Mouse (Mus musculus): ENCODE measurements around the gene 1700057G04Rik. TPM values are rescaled to one million over a fixed set of nuclear protein-coding genes. Genes with fewer than 3 reads are reported as not detected.
"Not testable (repeated sequence)": the region's sequence is repeated elsewhere in the genome, so short reads cannot be mapped to it uniquely, and the experiment has no call there.

1700057G04Rik gene
- polyA plus RNA-seq, 1 experiment from 2014 or later: not detected

DNA sequence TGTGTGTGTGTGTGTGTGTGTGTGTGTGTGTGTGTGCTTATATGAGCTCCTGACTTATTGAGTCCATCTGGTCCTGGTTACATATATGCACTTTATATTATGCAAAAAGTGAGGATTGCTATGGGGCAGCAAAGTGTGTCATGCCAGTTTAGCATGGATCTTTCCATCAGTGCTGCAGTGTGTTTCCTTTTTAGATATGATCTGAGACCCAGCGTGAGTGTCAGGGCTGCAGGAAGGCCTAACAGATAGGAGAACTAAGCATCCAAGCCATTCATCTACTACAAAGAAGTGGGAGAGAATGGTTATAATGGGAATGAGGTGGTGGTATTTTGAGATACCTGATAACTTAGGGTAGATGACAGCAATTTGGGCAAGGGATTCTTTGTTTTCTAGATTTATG lies 29.1 kb upstream of the 1700057G04Rik start:
- H3K4me3 ChIP-seq: no peak overlapping the region
- no peaks in the 10 kb centered on the region for H3K36me3 ChIP-seq
- WGBS: 48% methylated on average over 1 of the region's 1 CpGs
- no peaks in the 10 kb centered on the region for H3K27me3 ChIP-seq (ENCODE audit: insufficient read depth, poor library complexity, severe bottlenecking)
- peaks cover 8% of the 10 kb centered on the region for H3K4me1 ChIP-seq
- H3K9me3 ChIP-seq: no peaks in the 10 kb centered on the region
- DNase-seq (ENCODE audit: low spot score): no peak
- H3K27ac ChIP-seq: no peak overlapping the region

DNA sequence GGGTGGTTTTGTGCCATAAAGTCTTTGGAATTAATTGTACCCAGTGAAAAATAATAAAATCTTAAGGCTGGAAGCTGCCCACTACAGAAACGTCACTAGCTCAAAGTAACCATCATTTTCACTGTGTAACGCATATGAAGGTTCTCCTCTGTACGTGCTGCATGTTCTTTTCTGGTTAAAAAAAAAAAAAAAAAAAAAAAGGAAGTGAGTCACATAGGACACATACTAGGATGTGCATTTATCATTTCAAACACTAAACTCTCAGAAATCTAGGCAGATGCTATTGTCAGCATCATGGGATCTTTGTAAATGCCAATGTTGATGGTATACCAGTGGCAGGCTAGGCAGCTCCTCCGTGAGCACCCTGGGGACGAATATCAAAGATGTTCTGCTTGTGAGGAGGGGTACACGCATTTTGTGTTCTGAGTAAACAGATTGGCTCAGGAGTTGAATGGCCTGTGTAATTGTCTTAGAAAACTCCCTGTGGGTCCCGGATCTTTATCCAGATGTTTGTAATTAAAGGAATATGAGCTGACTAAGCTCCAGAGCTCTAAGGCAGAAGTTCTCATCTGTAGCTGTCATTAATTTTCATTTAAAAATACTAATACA lies 26.5 kb upstream of the 1700057G04Rik start:
- no peaks in the 10 kb centered on the region for H3K9me3 ChIP-seq
- no peak overlapping the region for H3K27ac ChIP-seq
- no peak for DNase-seq (ENCODE audit: low spot score)
- no peaks in the 10 kb centered on the region for H3K4me1 ChIP-seq
- H3K36me3 ChIP-seq: no peaks in the 10 kb centered on the region
- H3K27me3 ChIP-seq (ENCODE audit: insufficient read depth, poor library complexity, severe bottlenecking): no peaks in the 10 kb centered on the region
- no peak overlapping the region for H3K4me3 ChIP-seq
- 53% methylated on average over 7 of the region's 7 CpGs for WGBS

DNA sequence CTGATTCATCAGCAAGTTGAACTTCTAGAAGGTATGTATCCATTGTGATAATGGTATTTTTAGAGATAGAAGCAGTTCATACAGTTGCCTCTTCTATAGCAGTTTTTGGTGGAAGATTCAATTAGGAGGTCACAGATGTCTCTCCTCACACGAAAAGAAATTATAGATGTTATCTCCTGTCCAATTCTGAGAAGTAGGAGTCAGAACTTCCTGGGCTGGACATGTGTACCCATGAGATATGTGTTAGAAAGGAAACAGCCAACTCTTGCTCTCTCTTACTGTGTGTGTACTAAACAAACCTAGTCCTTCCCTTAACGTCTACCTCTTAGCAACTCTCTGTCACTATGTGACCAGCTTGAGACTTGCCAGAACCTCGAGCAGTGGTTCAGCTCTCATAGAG lies 19.5 kb upstream of the 1700057G04Rik start:
- H3K4me1 ChIP-seq: no peaks in the 10 kb centered on the region
- H3K4me3 ChIP-seq: no peak overlapping the region
- no peaks in the 10 kb centered on the region for H3K9me3 ChIP-seq
- H3K36me3 ChIP-seq: no peaks in the 10 kb centered on the region
- DNase-seq (ENCODE audit: low spot score): no peak
- H3K27me3 ChIP-seq (ENCODE audit: insufficient read depth, poor library complexity, severe bottlenecking): no peaks in the 10 kb centered on the region
- no peak overlapping the region for H3K27ac ChIP-seq
- 50% methylated on average over 3 of the region's 3 CpGs for WGBS

DNA sequence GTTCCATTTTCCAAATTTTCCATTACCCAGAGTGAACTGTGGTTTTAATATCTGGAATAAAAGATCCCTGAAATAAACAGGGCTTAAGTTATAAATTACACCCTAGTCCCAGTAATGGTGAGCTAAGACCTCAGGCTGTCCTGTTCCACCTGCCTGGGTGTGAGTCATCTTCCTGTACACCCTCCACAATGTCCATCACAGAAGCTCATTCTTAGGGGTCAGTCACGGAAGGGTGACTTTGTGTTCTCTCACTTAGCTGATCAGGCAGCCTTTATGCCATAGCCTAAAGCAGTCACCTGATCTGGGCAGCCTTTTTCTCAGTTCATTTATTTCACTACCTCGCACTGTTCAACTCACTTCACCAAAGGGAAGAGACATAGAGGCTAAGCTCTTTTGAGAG lies 17.0 kb upstream of the 1700057G04Rik start:
- H3K27me3 ChIP-seq (ENCODE audit: insufficient read depth, poor library complexity, severe bottlenecking): no peaks in the 10 kb centered on the region
- H3K4me1 ChIP-seq: no peaks in the 10 kb centered on the region
- 79% methylated on average over 2 of the region's 2 CpGs for WGBS
- no peak overlapping the region for H3K27ac ChIP-seq
- H3K36me3 ChIP-seq: no peaks in the 10 kb centered on the region
- no peaks in the 10 kb centered on the region for H3K9me3 ChIP-seq
- no peak overlapping the region for H3K4me3 ChIP-seq
- DNase-seq (ENCODE audit: low spot score): no peak

DNA sequence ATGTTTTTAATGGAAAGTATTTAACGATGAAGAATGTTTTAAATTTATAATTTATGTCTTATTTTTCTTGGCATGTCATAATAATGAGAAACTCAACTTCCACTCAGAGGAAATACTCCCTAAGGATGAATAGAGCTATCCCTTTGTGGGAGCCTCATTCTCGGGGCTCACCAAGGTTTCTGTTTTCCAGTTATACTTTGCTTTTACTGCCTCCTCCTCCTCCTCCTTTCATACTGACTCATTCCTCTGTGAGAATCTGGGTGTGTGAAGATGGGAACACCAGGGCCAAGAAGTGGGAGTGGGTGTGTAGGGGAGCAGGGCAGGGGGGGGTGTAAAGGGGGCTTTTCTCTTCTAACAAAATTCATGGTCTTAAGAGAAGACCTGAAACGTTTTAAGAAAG lies 16.3 kb upstream of the 1700057G04Rik start:
- no peaks in the 10 kb centered on the region for H3K36me3 ChIP-seq
- H3K27ac ChIP-seq: no peak overlapping the region
- no peaks in the 10 kb centered on the region for H3K4me1 ChIP-seq
- 67% methylated on average over 3 of the region's 3 CpGs for WGBS
- no peaks in the 10 kb centered on the region for H3K27me3 ChIP-seq (ENCODE audit: insufficient read depth, poor library complexity, severe bottlenecking)
- DNase-seq (ENCODE audit: low spot score): no peak
- H3K9me3 ChIP-seq: no peaks in the 10 kb centered on the region
- no peak overlapping the region for H3K4me3 ChIP-seq

DNA sequence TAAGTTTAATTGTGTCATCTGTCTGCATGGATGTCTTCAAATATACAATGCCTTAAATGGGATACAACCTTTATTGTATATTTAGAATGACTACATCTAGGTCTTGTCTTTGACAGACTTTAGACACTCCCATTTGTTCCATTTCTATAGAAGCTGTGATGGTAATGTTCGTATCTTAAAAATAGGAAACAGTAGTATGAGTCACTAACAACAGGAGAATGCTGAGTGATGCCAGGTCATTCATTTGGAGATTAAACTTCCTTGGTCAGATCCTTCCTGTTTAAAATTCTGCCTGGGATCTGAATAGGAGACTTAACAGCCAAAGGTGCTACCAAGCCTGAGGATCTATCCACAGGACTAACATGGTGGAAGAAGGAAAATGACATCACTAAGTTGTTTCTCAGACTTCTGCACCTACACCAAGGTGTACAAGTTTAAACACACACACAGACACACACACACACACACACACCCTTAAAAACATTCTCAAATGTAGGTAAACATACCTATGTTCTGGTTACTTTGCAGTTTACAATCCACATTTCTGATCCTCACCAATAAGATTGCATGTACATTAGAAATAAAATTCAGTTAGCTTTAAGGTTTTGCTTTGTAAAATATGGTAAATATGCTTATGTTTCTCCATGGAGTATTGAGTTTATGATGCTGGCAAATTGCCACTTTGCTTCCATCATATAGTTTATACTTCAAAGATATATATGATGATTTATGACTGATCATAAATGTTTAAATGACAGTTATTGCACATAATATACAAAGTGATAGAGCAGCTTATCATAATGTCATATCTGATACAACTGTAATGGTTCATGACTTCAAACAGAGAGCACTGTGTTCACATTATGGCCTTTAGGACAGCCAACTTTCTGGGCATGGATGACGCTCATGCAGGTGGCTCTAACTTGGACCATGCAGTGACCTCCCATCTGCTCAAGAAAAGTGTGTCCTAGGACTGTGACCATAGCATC lies 15.3 kb upstream of the 1700057G04Rik start:
- Histone ChIP-seq H3K27me3 (ENCODE audit: insufficient read depth, poor library complexity, severe bottlenecking) (no peaks in the 10 kb centered on the region), H3K9me3 (no peaks in the 10 kb centered on the region), H3K27ac (no peak overlapping the region), H3K4me3 (no peak overlapping the region), H3K4me1 (no peaks in the 10 kb centered on the region), H3K36me3 (no peaks in the 10 kb centered on the region)
- no peak for DNase-seq (ENCODE audit: low spot score)
- 80% methylated on average over 2 of the region's 2 CpGs for WGBS

DNA sequence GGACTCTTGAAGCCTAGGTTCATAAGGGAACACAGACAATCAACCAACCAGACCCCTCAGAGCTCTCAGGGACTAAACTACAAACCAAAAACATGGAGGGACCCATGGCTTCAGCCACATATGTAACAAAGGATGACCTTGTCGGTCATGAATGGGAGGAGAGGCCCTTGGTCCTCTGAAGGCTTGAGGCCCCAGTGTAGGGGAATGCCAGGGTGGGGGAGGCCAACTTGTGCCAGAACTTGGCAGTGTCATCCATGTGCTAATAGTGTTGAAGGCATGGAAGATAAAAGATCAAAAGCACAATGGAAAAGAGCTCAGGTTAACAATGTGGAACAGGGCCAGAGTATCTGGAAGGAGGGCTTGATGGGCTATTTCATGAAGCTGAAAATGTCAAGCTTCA lies 10.9 kb upstream of the 1700057G04Rik start:
- no peaks in the 10 kb centered on the region for H3K9me3 ChIP-seq
- WGBS: 67% methylated on average over 1 of the region's 1 CpGs
- H3K4me3 ChIP-seq: no peak overlapping the region
- H3K4me1 ChIP-seq: no peaks in the 10 kb centered on the region
- no peaks in the 10 kb centered on the region for H3K27me3 ChIP-seq (ENCODE audit: insufficient read depth, poor library complexity, severe bottlenecking)
- no peak for DNase-seq (ENCODE audit: low spot score)
- H3K27ac ChIP-seq: no peak overlapping the region
- no peaks in the 10 kb centered on the region for H3K36me3 ChIP-seq

DNA sequence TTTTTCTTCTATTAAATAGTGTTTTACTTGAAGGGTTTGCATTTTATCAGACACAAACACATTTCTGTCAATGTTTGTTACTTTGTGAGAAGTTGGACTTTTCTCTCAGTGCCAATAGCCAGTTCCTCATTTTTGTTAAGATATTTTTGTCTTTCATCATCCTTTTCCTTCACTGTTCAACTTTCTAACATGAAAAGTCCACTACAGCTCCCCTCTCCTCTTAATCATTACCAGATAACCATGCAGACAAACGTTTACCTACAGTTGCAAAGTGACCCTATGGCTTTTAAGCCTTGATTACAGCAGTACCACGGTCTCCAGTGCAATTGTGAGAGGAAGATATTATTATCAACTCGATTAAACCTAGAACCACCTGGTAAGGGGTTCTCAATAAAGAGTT lies 8.0 kb upstream of the 1700057G04Rik start:
- no peaks in the 10 kb centered on the region for H3K4me1 ChIP-seq
- H3K27ac ChIP-seq: no peak overlapping the region
- WGBS: 60% methylated on average over 3 of the region's 3 CpGs
- no peaks in the 10 kb centered on the region for H3K27me3 ChIP-seq (ENCODE audit: insufficient read depth, poor library complexity, severe bottlenecking)
- H3K4me3 ChIP-seq: no peak overlapping the region
- H3K9me3 ChIP-seq: no peaks in the 10 kb centered on the region
- no peak for DNase-seq (ENCODE audit: low spot score)
- no peaks in the 10 kb centered on the region for H3K36me3 ChIP-seq

DNA sequence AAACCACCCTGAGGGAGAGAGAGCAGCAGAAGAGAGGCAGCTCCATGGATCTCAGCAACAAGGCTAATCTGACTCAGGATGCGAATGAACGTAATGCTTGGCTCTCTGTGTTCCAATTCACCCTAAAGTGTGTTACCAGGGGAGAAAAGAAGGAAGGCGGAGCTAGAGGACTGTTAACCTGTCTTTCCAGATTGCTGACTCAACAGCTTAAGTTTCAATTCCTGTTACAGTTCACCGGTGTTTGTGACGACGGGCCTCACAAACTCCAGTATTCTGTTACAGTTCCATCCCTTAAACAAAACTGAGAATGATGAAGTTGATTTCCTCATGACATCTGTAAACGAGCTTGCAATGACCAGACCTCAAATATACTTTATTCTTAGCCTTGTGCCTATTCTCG lies 4.1 kb upstream of the 1700057G04Rik start:
- Histone ChIP-seq H3K9me3 (no peaks in the 10 kb centered on the region), H3K4me1 (no peaks in the 10 kb centered on the region), H3K27ac (no peak overlapping the region), H3K4me3 (no peak overlapping the region), H3K27me3 (ENCODE audit: insufficient read depth, poor library complexity, severe bottlenecking) (no peaks in the 10 kb centered on the region), H3K36me3 (no peaks in the 10 kb centered on the region)
- 76% methylated on average over 8 of the region's 8 CpGs for WGBS
- no peak for DNase-seq (ENCODE audit: low spot score)

DNA sequence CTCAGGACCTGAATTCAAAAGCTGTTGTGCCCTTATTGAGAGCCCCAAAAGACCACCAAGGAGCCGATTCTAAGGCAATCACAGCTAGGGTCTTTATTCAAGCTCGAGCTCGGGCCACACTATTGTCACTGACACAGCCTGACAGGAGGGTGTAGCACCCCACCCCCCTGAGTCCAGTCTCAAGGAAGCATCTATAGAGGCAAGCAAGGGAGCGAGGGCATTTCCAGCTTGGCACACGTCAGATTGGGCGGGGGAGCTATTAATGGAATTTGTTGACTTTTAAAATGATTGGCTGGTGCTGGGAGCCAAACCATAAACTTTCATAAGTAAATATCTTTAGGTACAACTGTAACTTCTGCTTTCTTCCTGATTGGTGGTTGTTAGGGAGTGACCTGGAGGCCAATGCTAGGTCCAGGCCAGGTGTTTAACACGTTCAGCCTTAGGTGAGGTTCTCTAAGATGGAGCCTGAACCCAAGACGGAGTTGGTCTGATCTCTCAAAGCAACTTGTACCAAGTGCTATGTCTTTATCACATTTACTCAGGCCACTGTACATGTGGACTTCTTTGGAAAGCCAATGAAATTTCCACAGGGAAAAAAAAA lies 3.5 kb upstream of the 1700057G04Rik start:
- H3K9me3 ChIP-seq: no peaks in the 10 kb centered on the region
- no peaks in the 10 kb centered on the region for H3K36me3 ChIP-seq
- 86% methylated on average over 8 of the region's 8 CpGs for WGBS
- no peaks in the 10 kb centered on the region for H3K27me3 ChIP-seq (ENCODE audit: insufficient read depth, poor library complexity, severe bottlenecking)
- H3K27ac ChIP-seq: no peak overlapping the region
- DNase-seq (ENCODE audit: low spot score): no peak
- no peaks in the 10 kb centered on the region for H3K4me1 ChIP-seq
- H3K4me3 ChIP-seq: no peak overlapping the region

DNA sequence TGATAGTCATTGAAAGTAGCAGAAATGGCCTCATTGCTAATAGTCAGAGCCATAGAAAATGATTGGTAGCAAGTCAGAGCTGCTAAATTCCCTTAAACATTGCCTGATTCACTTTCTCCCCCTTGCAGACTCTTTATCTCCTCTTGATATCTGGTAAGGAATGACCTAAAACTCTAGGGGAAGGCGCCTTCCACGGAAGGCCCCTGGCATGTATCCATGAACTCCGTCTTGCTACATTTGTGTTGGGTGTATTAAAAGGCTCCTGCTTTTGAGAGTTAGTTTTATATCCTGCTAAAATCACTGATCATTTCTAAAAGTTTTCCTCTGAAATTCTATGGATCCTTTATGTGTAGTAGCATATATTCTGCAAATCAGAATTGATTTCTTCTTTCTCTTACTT lies 7.6 kb downstream of the 1700057G04Rik start:
- no peak for DNase-seq (ENCODE audit: low spot score)
- Histone ChIP-seq H3K27me3 (ENCODE audit: insufficient read depth, poor library complexity, severe bottlenecking) (no peaks in the 10 kb centered on the region), H3K4me3 (no peak overlapping the region), H3K4me1 (no peaks in the 10 kb centered on the region), H3K36me3 (no peaks in the 10 kb centered on the region), H3K27ac (no peak overlapping the region), H3K9me3 (no peaks in the 10 kb centered on the region)
- 81% methylated on average over 3 of the region's 3 CpGs for WGBS

DNA sequence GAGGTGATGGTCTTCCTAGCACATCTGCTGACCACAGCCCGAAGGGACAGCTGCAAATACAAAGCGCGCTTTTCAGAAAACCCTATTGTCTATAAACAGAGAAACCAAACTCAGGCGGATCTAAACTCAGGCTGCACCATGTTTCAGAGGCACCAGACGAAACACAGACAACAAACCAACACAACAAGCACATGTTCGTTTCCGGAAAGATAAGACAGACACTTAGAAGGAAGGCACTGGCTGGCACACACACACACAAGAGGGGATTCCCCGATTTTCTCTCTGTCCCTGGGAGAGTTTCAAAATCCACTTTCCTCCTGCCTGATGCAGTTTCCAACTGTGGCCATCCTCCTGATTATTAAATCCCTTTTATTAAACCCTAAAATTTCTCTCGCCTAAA lies 16.8 kb downstream of the 1700057G04Rik start:
- not testable (repeated sequence) for H3K27ac ChIP-seq; H3K9me3 ChIP-seq; H3K4me3 ChIP-seq; H3K4me1 ChIP-seq; DNase-seq (ENCODE audit: low spot score); H3K27me3 ChIP-seq (ENCODE audit: insufficient read depth, poor library complexity, severe bottlenecking); H3K36me3 ChIP-seq
- WGBS: 57% methylated on average over 9 of the region's 9 CpGs

DNA sequence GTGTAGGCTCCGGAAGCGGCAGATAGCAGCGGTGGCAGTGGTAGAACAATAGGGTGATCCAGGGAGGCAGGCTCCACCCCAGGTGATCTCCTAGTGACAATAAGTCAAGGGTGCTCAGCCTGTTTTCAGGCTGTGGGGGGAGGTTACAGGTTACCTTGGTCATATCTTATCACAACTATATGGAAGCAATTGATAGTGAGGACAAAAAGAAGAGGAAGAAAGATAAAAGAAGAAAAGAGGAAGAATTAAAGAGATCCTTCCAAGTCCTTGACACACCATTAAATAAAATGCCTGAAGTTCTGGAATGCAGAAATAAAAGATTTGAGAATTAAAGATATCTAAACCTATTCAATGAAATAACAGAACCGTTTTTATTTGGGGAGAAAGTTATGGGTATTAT lies 17.6 kb downstream of the 1700057G04Rik start:
- 77% methylated on average over 4 of the region's 4 CpGs for WGBS

More for the DNA sequence above, 17.6 kb downstream of the 1700057G04Rik start:
- DNase-seq (ENCODE audit: low spot score): no peak
- Histone ChIP-seq H3K27ac (no peak overlapping the region), H3K36me3 (no peaks in the 10 kb centered on the region), H3K9me3 (no peaks in the 10 kb centered on the region), H3K27me3 (ENCODE audit: insufficient read depth, poor library complexity, severe bottlenecking) (no peaks in the 10 kb centered on the region), H3K4me1 (no peaks in the 10 kb centered on the region), H3K4me3 (no peak overlapping the region)
